Mouse (Mus musculus) hindbrain, embryonic 15.5 days (tissue): ENCODE measurements at regions not wholly inside any gene's neighbourhood (a gene's known extent, or its start where the extent isn't known, plus 50 kb on each side); places are given as distances from the start of the nearest gene placed in this dataset.

Experiments used
- ATAC-seq: fragments of 200-750 bp; cut with Nextera tagmentation; 2 replicates; pipeline ENCODE4 v1.8.0; 2017; ENCODE audit warnings: low read depth, moderate number of reproducible peaks, moderate TSS enrichment; ENCODE audit not compliant: low FRiP score
- H3K27ac ChIP-seq: fragments of 300-500 bp; sonication (generic); replicated peaks from 2 replicates; pipeline ENCODE4 v1.5.1; 2015; ENCODE audit warnings: mild to moderate bottlenecking, inconsistent platforms
- H3K27me3 ChIP-seq: fragments of 300-500 bp; sonication (generic); 2 replicates; pipeline ENCODE4 v1.6.1; 2015; ENCODE audit warnings: control low read depth, inconsistent platforms
- H3K36me3 ChIP-seq: fragments of 300-500 bp; sonication (generic); 2 replicates; pipeline ENCODE4 v1.6.1; 2015; ENCODE audit warnings: control low read depth, inconsistent platforms
- H3K4me1 ChIP-seq: fragments of 300-500 bp; sonication (generic); replicated peaks from 2 replicates; pipeline ENCODE4 v1.6.1; 2015; ENCODE audit warnings: control low read depth, inconsistent platforms
- H3K4me2 ChIP-seq: fragments of 300-500 bp; sonication (generic); 2 replicates; pipeline ENCODE4 v1.6.1; 2015; ENCODE audit warnings: moderate library complexity, mild to moderate bottlenecking, inconsistent platforms
- H3K4me3 ChIP-seq: fragments of 300-500 bp; sonication (generic); 2 replicates; pipeline ENCODE4 v1.5.1; 2015; ENCODE audit warnings: mild to moderate bottlenecking, inconsistent platforms
- H3K9ac ChIP-seq: fragments of 300-500 bp; sonication (generic); 2 replicates; pipeline ENCODE4 v1.6.1; 2015; ENCODE audit warnings: inconsistent platforms
- H3K9me3 ChIP-seq: fragments of 300-500 bp; sonication (generic); 2 replicates; pipeline ENCODE4 v1.6.1; 2016; ENCODE audit warnings: control low read depth, inconsistent platforms
- WGBS: fragments of 180-500 bp; shearing (Covaris S2); methylation state at CpG from one replicate; pipeline ENCODE4 v1.1.7; 2015; 5-methylcytosine and 5-hydroxymethylcytosine counted together

- H3K9ac ChIP-seq: no peak overlapping the region
- H3K4me2 ChIP-seq: no peak overlapping the region
- ATAC-seq: no peak
- 45% methylated on average over 3 of the region's 3 CpGs for WGBS
- H3K27me3 ChIP-seq: no peaks in the 10 kb centered on the region
- no peaks in the 10 kb centered on the region for H3K9me3 ChIP-seq
- no peaks in the 10 kb centered on the region for H3K4me1 ChIP-seq
- H3K4me3 ChIP-seq: no peak overlapping the region
- H3K27ac ChIP-seq: no peak overlapping the region
- no peaks in the 10 kb centered on the region for H3K36me3 ChIP-seq
These were observed 81.7 kb upstream of the Cers4 start for GRCm38 (mm10) chr8:4411126-4411525.

- ATAC-seq: no peak
These were observed 81.0 kb upstream of the Cers4 start for GRCm38 (mm10) chr8:4411836-4412235.

GRCm38 (mm10) chr8:4413206-4413605, 79.6 kb upstream of the Cers4 start:
- no peak for ATAC-seq
- Histone ChIP-seq H3K27ac (no peak overlapping the region), H3K4me1 (no peaks in the 10 kb centered on the region), H3K4me2 (no peak overlapping the region), H3K4me3 (no peak overlapping the region), H3K36me3 (no peaks in the 10 kb centered on the region), H3K27me3 (no peaks in the 10 kb centered on the region), H3K9me3 (no peaks in the 10 kb centered on the region), H3K9ac (no peak overlapping the region)
- 53% methylated on average over 6 of the region's 6 CpGs for WGBS

More at GRCm38 (mm10) chr8:4411836-4412235, 81.0 kb upstream of the Cers4 start:
- Histone ChIP-seq H3K27me3 (no peaks in the 10 kb centered on the region), H3K4me2 (no peak overlapping the region), H3K9me3 (no peaks in the 10 kb centered on the region), H3K9ac (no peak overlapping the region), H3K27ac (no peak overlapping the region), H3K4me1 (no peaks in the 10 kb centered on the region), H3K36me3 (no peaks in the 10 kb centered on the region), H3K4me3 (no peak overlapping the region)
- WGBS: 88% methylated on average over 2 of the region's 2 CpGs

GRCm38 (mm10) chr8:4413764-4414163, 79.1 kb upstream of the Cers4 start:
- ATAC-seq: peak; percentile 66; the same call in 1 of the 2 replicates

GRCm38 (mm10) chr8:4417141-4417540, 75.7 kb upstream of the Cers4 start:
- ATAC-seq: no peak
- Histone ChIP-seq H3K9ac (no peak overlapping the region), H3K9me3 (no peaks in the 10 kb centered on the region), H3K4me1 (no peaks in the 10 kb centered on the region), H3K4me2 (no peak overlapping the region), H3K27me3 (no peaks in the 10 kb centered on the region), H3K36me3 (no peaks in the 10 kb centered on the region), H3K27ac (no peak overlapping the region), H3K4me3 (no peak overlapping the region)
- WGBS: 80% methylated on average over 3 of the region's 3 CpGs

More at GRCm38 (mm10) chr8:4413764-4414163, 79.1 kb upstream of the Cers4 start:
- Histone ChIP-seq H3K9ac (no peak overlapping the region), H3K4me2 (no peak overlapping the region), H3K4me3 (no peak overlapping the region), H3K27ac (no peak overlapping the region), H3K27me3 (no peaks in the 10 kb centered on the region), H3K4me1 (no peaks in the 10 kb centered on the region), H3K36me3 (no peaks in the 10 kb centered on the region), H3K9me3 (no peaks in the 10 kb centered on the region)
- 9% methylated on average over 4 of the region's 4 CpGs for WGBS

- no peaks in the 10 kb centered on the region for H3K9me3 ChIP-seq
- no peak overlapping the region for H3K4me2 ChIP-seq
- H3K9ac ChIP-seq: no peak overlapping the region
- ATAC-seq: no peak
- H3K27ac ChIP-seq: no peak overlapping the region
- 90% methylated on average over 2 of the region's 2 CpGs for WGBS
- no peaks in the 10 kb centered on the region for H3K4me1 ChIP-seq
- H3K36me3 ChIP-seq: no peaks in the 10 kb centered on the region
- H3K4me3 ChIP-seq: no peak overlapping the region
- H3K27me3 ChIP-seq: no peaks in the 10 kb centered on the region
These were observed 59.7 kb upstream of the Cers4 start for GRCm38 (mm10) chr8:4433161-4433560.

- Histone ChIP-seq H3K9me3 (no peaks in the 10 kb centered on the region), H3K27ac (no peak overlapping the region), H3K4me1 (no peaks in the 10 kb centered on the region), H3K36me3 (no peaks in the 10 kb centered on the region), H3K9ac (no peak overlapping the region), H3K4me3 (no peak overlapping the region), H3K27me3 (no peaks in the 10 kb centered on the region), H3K4me2 (no peak overlapping the region)
- ATAC-seq: no peak
- 55% methylated on average over 3 of the region's 3 CpGs for WGBS
These were observed 56.3 kb upstream of the Cers4 start for GRCm38 (mm10) chr8:4436546-4436945.
